19 mouse cellular contexts compared by ENCODE assay signal in genomic region chr17:81529849-81530248, GRCm38 (mm10).
DNase-seq lines count a peak whose midpoint lies in the region; ATAC-seq and TF ChIP-seq lines count a peak whose summit lies in the region.
"Had no signal": no experiment of that assay in that cellular context is flagged by ENCODE, and none has a peak within 500 bp of the region (broad histone marks: within the 10 kb centered on the region; RNA-seq: fewer than 3 reads in every experiment).

No protein-coding gene starts in this region.

- no peak overlapping the region for H3K27ac ChIP-seq in forebrain, embryonic 13.5 days
- H3K27ac ChIP-seq in forebrain, embryonic 12.5 days, result no peak overlapping the region
- peak overlapping the region; percentile 17; the same call in 1 of the 2 replicates for H3K27ac ChIP-seq in hindbrain, embryonic 14.5 days
- no peak overlapping the region for H3K27ac ChIP-seq in hindbrain, embryonic 16.5 days (ENCODE audit: low read depth, low read length)
- H3K27ac ChIP-seq: embryonic facial prominence, embryonic 15.5 days; heart, embryonic 10.5 days; kidney, embryonic 15.5 days had no signal

- peaks cover 20% of the 10 kb centered on the region; the same call in 1 of the 2 replicates for H3K27me3 ChIP-seq in forebrain, embryonic 13.5 days
- peaks cover 37% of the 10 kb centered on the region for H3K27me3 ChIP-seq in forebrain, embryonic 12.5 days
- no peaks in the 10 kb centered on the region for H3K27me3 ChIP-seq in hindbrain, embryonic 14.5 days (ENCODE audit: control insufficient read depth, insufficient read depth, low read length)
- no peaks in the 10 kb centered on the region for H3K27me3 ChIP-seq in hindbrain, embryonic 16.5 days (replicated peaks; ENCODE audit: control insufficient read depth, insufficient read depth, low read length)
- H3K27me3 ChIP-seq: embryonic facial prominence, embryonic 15.5 days; kidney, embryonic 15.5 days had no signal

- no peak for TF ChIP-seq POLR2A in brain, embryonic 14.5 days (IDR thresholded peaks at IDR 0.05; ENCODE audit: borderline replicate concordance, extremely low read depth, insufficient read depth, insufficient read length, poor library complexity, severe bottlenecking)

- no peak overlapping the region for H3K4me2 ChIP-seq in forebrain, embryonic 13.5 days
- no peak overlapping the region for H3K4me2 ChIP-seq in forebrain, embryonic 12.5 days
- H3K4me2 ChIP-seq in hindbrain, embryonic 14.5 days (replicated peaks), result no peak overlapping the region
- H3K4me2 ChIP-seq in hindbrain, embryonic 16.5 days (ENCODE audit: low read length), result no peak overlapping the region
- H3K4me2 ChIP-seq: embryonic facial prominence, embryonic 15.5 days; kidney, embryonic 15.5 days had no signal

- no peaks in the 10 kb centered on the region for H3K9me3 ChIP-seq in forebrain, embryonic 13.5 days (replicated peaks)
- no peaks in the 10 kb centered on the region for H3K9me3 ChIP-seq in forebrain, embryonic 12.5 days
- H3K9me3 ChIP-seq in hindbrain, embryonic 14.5 days (ENCODE audit: control insufficient read depth, low read length), result no peaks in the 10 kb centered on the region
- H3K9me3 ChIP-seq in hindbrain, embryonic 16.5 days (ENCODE audit: control insufficient read depth, low read length), result no peaks in the 10 kb centered on the region
- H3K9me3 ChIP-seq: embryonic facial prominence, embryonic 15.5 days; heart, embryonic 10.5 days; kidney, embryonic 15.5 days had no signal

- no peaks in the 10 kb centered on the region for H3K36me3 ChIP-seq in forebrain, embryonic 13.5 days (ENCODE audit: poor library complexity, severe bottlenecking)
- no peaks in the 10 kb centered on the region for H3K36me3 ChIP-seq in forebrain, embryonic 12.5 days (replicated peaks)
- H3K36me3 ChIP-seq in hindbrain, embryonic 14.5 days (replicated peaks; ENCODE audit: control insufficient read depth, insufficient read depth), result no peaks in the 10 kb centered on the region
- H3K36me3 ChIP-seq in hindbrain, embryonic 16.5 days (ENCODE audit: control insufficient read depth, insufficient read depth, low read length), result no peaks in the 10 kb centered on the region
- H3K36me3 ChIP-seq: embryonic facial prominence, embryonic 15.5 days; heart, embryonic 10.5 days; kidney, embryonic 15.5 days had no signal

- ATAC-seq in forebrain, embryonic 13.5 days, result 0 out of 2 replicates have a peak, but pooled peaks have one; percentile 36
- no peak for ATAC-seq in forebrain, embryonic 12.5 days (ENCODE audit: low FRiP score)
- no peak for ATAC-seq in hindbrain, embryonic 14.5 days (ENCODE audit: low FRiP score)
- no peak for ATAC-seq in hindbrain, embryonic 16.5 days

- DNase-seq in hindbrain, embryonic 14.5 days (ENCODE audit: low spot score), result no peak
- peak; percentile 26 for DNase-seq in brain, embryonic 14.5 days (ENCODE audit: low read depth)
- DNase-seq in cerebellum, postnatal 36 days, result peak; percentile 21 to 22
- DNase-seq in right cerebral cortex, postnatal 4 days, result no peak
- no peak for DNase-seq in heart, adult 9 months (ENCODE audit: low spot score in 2 of 2)
- DNase-seq: adrenal gland, adult 8-10 months; embryo, embryonic 11 days; gastrocnemius, postnatal 14 days; heart, postnatal 36 days; layer of hippocampus, postnatal 36 days; lung, postnatal 10 days; right cerebral cortex, adult 18-20 months; thymus, postnatal 4 days had no signal

- H3K4me1 ChIP-seq in forebrain, embryonic 13.5 days, result no peaks in the 10 kb centered on the region
- peaks cover under 1% of the 10 kb centered on the region; the same call in 1 of the 2 replicates for H3K4me1 ChIP-seq in forebrain, embryonic 12.5 days
- H3K4me1 ChIP-seq in hindbrain, embryonic 14.5 days (replicated peaks; ENCODE audit: control insufficient read depth, insufficient read depth, low read length), result no peaks in the 10 kb centered on the region
- no peaks in the 10 kb centered on the region for H3K4me1 ChIP-seq in hindbrain, embryonic 16.5 days (ENCODE audit: control insufficient read depth, insufficient read depth, low read depth, low read length)
- H3K4me1 ChIP-seq: embryonic facial prominence, embryonic 15.5 days; heart, embryonic 10.5 days; kidney, embryonic 15.5 days had no signal

- 87% methylated on average over 2 of the region's 2 CpGs for WGBS in forebrain, embryonic 13.5 days
- WGBS in forebrain, embryonic 12.5 days, result 85% methylated on average over 2 of the region's 2 CpGs
- WGBS in hindbrain, embryonic 14.5 days, result 78% methylated on average over 2 of the region's 2 CpGs
- 61% methylated on average over 2 of the region's 2 CpGs for WGBS in hindbrain, embryonic 16.5 days

- no peak for TF ChIP-seq CTCF in brain, embryonic 14.5 days (IDR thresholded peaks at IDR 0.05; ENCODE audit: borderline replicate concordance, extremely low read depth, insufficient read depth, insufficient read length)

- H3K4me3 ChIP-seq in forebrain, embryonic 13.5 days, result no peak overlapping the region
- no peak overlapping the region for H3K4me3 ChIP-seq in forebrain, embryonic 12.5 days (replicated peaks)
- no peak overlapping the region for H3K4me3 ChIP-seq in hindbrain, embryonic 14.5 days (replicated peaks; ENCODE audit: low read length)
- H3K4me3 ChIP-seq in hindbrain, embryonic 16.5 days (ENCODE audit: low read length), result no peak overlapping the region
- H3K4me3 ChIP-seq: embryonic facial prominence, embryonic 15.5 days; heart, embryonic 10.5 days; kidney, embryonic 15.5 days had no signal

- H3K9ac ChIP-seq in forebrain, embryonic 13.5 days, result no peak overlapping the region
- H3K9ac ChIP-seq in forebrain, embryonic 12.5 days, result no peak overlapping the region
- no peak overlapping the region for H3K9ac ChIP-seq in hindbrain, embryonic 14.5 days
- H3K9ac ChIP-seq in hindbrain, embryonic 16.5 days (ENCODE audit: low read depth, low read length), result no peak overlapping the region
- H3K9ac ChIP-seq: embryonic facial prominence, embryonic 15.5 days; kidney, embryonic 15.5 days had no signal

Comparison
In these comparisons a context has a peak if more than half of its experiments do, and no peak if none do; other contexts are left out.
1. DNase-seq: peak in brain, embryonic 14.5 days (single experiment) and cerebellum, postnatal 36 days (2 of 2); none in hindbrain, embryonic 14.5 days (single experiment), right cerebral cortex, postnatal 4 days (single experiment) and heart, adult 9 months (0 of 2).